Mouse (Mus musculus) MEL (cell line): Measurements from ENCODE around the gene Ggta1.

Experiments
- CTCF ChIP-seq, 3 experiments: IDR thresholded peaks in 2 of 3; conservative IDR thresholded peaks in 1 of 3; 2 replicates each; pipeline ENCODE4 v1.5.1; 2011 to 2012; ENCODE audit warnings: low read length in 3 of 3, low read depth in 2 of 3, mild to moderate bottlenecking in 2 of 3, improper control_type of control experiment in 1 of 3, inconsistent platforms in 1 of 3, mixed read lengths in 1 of 3, moderate library complexity in 1 of 3; ENCODE audit not compliant: control insufficient read depth in 1 of 3, insufficient read depth in 1 of 3, poor library complexity in 1 of 3, severe bottlenecking in 1 of 3
- EP300 ChIP-seq, 2 experiments: IDR thresholded peaks; 2 replicates each; pipeline ENCODE4 v1.6.1; 2011; ENCODE audit warnings: improper control_type of control experiment in 2 of 2, low read length in 2 of 2, low read depth in 1 of 2, mild to moderate bottlenecking in 1 of 2
- MAZ ChIP-seq: IDR thresholded peaks from 2 replicates; pipeline ENCODE4 v1.6.1; 2012; ENCODE audit warnings: low read depth, mild to moderate bottlenecking, inconsistent platforms, low read length, improper control_type of control experiment
- MYB ChIP-seq: IDR thresholded peaks from 2 replicates; pipeline ENCODE4 v1.6.1; 2011; ENCODE audit warnings: mild to moderate bottlenecking, low read depth, low read length, improper control_type of control experiment
- RCOR1 ChIP-seq: IDR thresholded peaks from 2 replicates; pipeline ENCODE4 v1.6.1; 2012; ENCODE audit warnings: low read depth, mild to moderate bottlenecking, inconsistent platforms, low read length, improper control_type of control experiment
- TAL1 ChIP-seq: IDR thresholded peaks from 2 replicates; pipeline ENCODE4 v1.6.1; 2012; ENCODE audit warnings: mild to moderate bottlenecking, inconsistent platforms, low read length, moderate library complexity, mixed read lengths

DNA sequence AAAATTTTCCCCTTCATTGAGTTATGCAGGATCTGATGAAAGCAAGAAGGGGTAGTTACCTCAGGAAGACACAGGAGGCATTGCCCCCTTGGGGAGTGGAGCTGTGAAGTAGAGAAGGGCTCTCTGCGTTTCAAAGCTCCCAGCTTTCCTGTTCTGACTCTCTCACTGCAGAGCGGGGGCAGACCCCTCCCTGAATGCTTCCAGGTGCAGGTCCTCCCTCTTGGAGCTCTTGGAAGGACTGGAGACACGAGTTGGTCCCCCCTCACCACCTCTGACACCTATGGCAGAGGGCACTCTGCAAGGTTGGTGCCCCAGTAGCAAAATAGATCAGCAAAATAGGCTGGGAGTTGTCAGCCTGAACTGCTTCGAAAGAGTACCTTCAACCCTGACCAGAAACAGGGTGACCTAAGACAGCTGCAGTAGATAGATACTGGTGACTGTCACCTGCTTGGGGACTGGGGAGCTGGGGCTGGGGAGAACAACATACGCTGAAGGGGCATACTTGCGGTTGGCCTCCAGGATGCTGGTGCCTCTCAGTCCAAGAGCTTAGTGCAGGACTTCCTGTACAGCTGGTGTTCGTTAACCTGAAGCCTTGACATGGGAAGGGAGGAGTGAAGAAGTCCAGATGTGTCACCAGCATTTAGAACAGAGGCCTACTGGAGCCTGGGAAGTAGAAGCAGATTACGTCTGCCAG is 40.8 kb upstream of the Ggta1 start:
- no peak for TF ChIP-seq CTCF (IDR thresholded peaks at IDR 0.05 in 2 of 3, conservative IDR thresholded peaks at IDR 0.05 in 1 of 3; ENCODE audit: control insufficient read depth in 1 of 3, insufficient read depth in 1 of 3, low read depth in 2 of 3, low read length in 3 of 3, poor library complexity in 1 of 3, severe bottlenecking in 1 of 3)
- no peak for TF ChIP-seq MYB
- peak; percentile 88 for TF ChIP-seq TAL1
- 0 out of 4 replicates have a peak, but pooled peaks of 1 of the 2 experiments have one; percentile 30 for TF ChIP-seq EP300 (IDR thresholded peaks at IDR 0.05; ENCODE audit: low read depth in 1 of 2, low read length in 2 of 2)
- no peak for TF ChIP-seq RCOR1
- no peak for TF ChIP-seq MAZ
